Mouse (Mus musculus) right cerebral cortex, postnatal 25 days (tissue): ENCODE results near the gene Gm11077.

Source experiments
- DNase-seq: peaks from one replicate; pipeline ENCODE4 v3.0.0; 2022

The Gm11077 gene

GRCm38 (mm10) chr6:140747591-140747990 lies 18.5 kb downstream of the Gm11077 start:
- no peak for DNase-seq

GRCm38 (mm10) chr6:140750371-140751080 lies 21.4 kb downstream of the Gm11077 start:
- DNase-seq = no peak

- peak; percentile 8 for DNase-seq
Measured at GRCm38 (mm10) chr6:140766365-140766764, 37.3 kb downstream of the Gm11077 start.

- no peak for DNase-seq
Measured at GRCm38 (mm10) chr6:140767237-140767636, 38.2 kb downstream of the Gm11077 start.

GRCm38 (mm10) chr6:140768180-140768579 lies 39.1 kb downstream of the Gm11077 start:
- no peak for DNase-seq

GRCm38 (mm10) chr6:140768859-140769640 lies 40.0 kb downstream of the Gm11077 start:
- DNase-seq = no peak

- no peak for DNase-seq
Measured at GRCm38 (mm10) chr6:140776274-140776673, 47.2 kb downstream of the Gm11077 start.

- no peak for DNase-seq
Measured at GRCm38 (mm10) chr6:140782524-140782923, 53.4 kb downstream of the Gm11077 start.

- no peak for DNase-seq
Measured at GRCm38 (mm10) chr6:140786058-140786457, 57.0 kb downstream of the Gm11077 start.

- no peak for DNase-seq
Measured at GRCm38 (mm10) chr6:140789850-140790249, 60.8 kb downstream of the Gm11077 start.

- DNase-seq = no peak
Measured at GRCm38 (mm10) chr6:140793676-140794262, 64.7 kb downstream of the Gm11077 start.

GRCm38 (mm10) chr6:140798841-140799240 lies 69.8 kb downstream of the Gm11077 start:
- DNase-seq = no peak

GRCm38 (mm10) chr6:140799435-140800040 lies 70.5 kb downstream of the Gm11077 start:
- DNase-seq = no peak

- DNase-seq = no peak
Measured at GRCm38 (mm10) chr6:140800587-140800986, 71.5 kb downstream of the Gm11077 start.
